Mouse (Mus musculus) ES-Bruce4 (cell line): Measurements from ENCODE around the gene Sdf2l1. TPM values are rescaled to one million over a fixed set of nuclear protein-coding genes. Genes with fewer than 3 reads are reported as not detected.

Experiments used
- H3K27ac ChIP-seq: 2 replicates; pipeline ENCODE4 v1.5.1; 2012; ENCODE audit warnings: low read length, inconsistent platforms; ENCODE audit not compliant: insufficient read depth
- H3K27me3 ChIP-seq: 2 replicates; pipeline ENCODE4 v1.6.1; 2012; ENCODE audit warnings: mild to moderate bottlenecking, low read length, inconsistent platforms; ENCODE audit not compliant: control insufficient read depth, poor library complexity, insufficient read depth, severe bottlenecking
- H3K36me3 ChIP-seq: 2 replicates; pipeline ENCODE4 v1.6.1; 2012; ENCODE audit warnings: inconsistent platforms, mild to moderate bottlenecking, low read length, moderate library complexity; ENCODE audit not compliant: control insufficient read depth, poor library complexity, insufficient read depth, severe bottlenecking
- H3K4me1 ChIP-seq: one replicate; pipeline ENCODE4 v1.8.1; 2011; ENCODE audit warnings: low read length; ENCODE audit not compliant: control insufficient read depth, insufficient read depth
- H3K4me3 ChIP-seq: 2 replicates; pipeline ENCODE4 v1.5.1; 2011; ENCODE audit warnings: low read depth, mild to moderate bottlenecking, low read length
- H3K9ac ChIP-seq: 2 replicates; pipeline ENCODE4 v1.6.1; 2012; ENCODE audit warnings: low read depth, mild to moderate bottlenecking, inconsistent platforms; ENCODE audit not compliant: poor library complexity, severe bottlenecking
- H3K9me3 ChIP-seq: replicated peaks from 2 replicates; pipeline ENCODE4 v1.6.1; 2012; ENCODE audit warnings: mild to moderate bottlenecking, low read length, inconsistent platforms; ENCODE audit not compliant: control insufficient read depth, poor library complexity, insufficient read depth, severe bottlenecking
- CTCF ChIP-seq: IDR thresholded peaks from one replicate; pipeline ENCODE4 v1.8.1; 2011; ENCODE audit warnings: low read depth, low read length
- EP300 ChIP-seq: IDR thresholded peaks from 2 replicates; pipeline ENCODE4 v1.6.1; 2011; ENCODE audit warnings: low read depth, low read length; ENCODE audit not compliant: insufficient read depth
- POLR2A ChIP-seq: IDR thresholded peaks from one replicate; pipeline ENCODE4 v1.8.1; 2011; ENCODE audit warnings: low read length; ENCODE audit not compliant: insufficient read depth
- polyA plus RNA-seq: library from polyadenylated mRNA; stranded (reverse); fragments of >200 nt; gene quantifications from 2 replicates; pipeline ENCODE4 v1.2.4, GENCODE M21; 2011; ENCODE audit warnings: low read depth; ENCODE audit not compliant: missing spikeins, insufficient read depth, insufficient read length

Sdf2l1 gene
- 21.0 and 26.1 TPM in 2 replicates for polyA plus RNA-seq

DNA sequence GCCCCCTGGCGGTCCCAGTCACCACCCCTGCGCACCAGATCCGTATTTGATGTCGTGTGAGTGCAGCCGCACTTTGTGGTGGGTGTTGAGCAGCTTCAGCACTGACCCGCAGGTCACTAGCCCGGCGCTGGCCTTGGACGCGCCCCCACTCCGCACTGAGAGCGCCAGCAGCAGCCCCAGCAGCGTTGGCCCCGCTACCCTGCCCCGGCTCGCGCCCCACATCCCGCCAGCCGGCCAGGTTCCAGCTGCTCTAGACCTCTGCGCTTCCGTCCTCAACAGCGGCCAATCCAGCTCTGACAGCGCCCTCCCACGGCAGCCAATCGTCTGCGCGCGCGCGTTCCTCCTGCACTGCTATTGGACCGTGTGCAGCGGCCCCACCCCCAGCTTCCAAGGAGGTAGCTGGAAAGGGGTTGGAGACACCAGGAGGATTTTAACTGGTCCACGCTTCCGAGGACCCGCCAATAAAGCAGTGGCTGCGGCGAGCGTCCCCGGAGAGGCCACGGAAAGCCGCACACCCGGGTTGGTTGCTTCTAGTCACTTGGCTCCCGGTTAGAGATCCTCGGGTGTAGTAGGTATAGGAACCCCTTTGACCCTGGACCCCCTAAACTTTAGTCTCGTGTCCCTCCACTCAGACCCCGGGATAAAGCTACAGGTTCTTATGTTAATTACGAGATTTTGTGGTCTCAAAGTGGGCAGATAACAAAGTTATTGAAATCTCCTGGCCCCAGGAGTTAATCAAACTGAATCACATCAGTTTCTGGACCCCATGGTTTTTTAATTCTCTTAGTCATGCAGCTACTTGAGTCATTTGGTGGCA lies at the start of gene Sdf2l1:
Gene Sdf2l1, minus strand, starts transcription at position 295 of the 817 bp plus-strand sequence.
- Histone ChIP-seq H3K4me3 (peak within 1 kb of the TSS; percentile 89), H3K9me3 (no peaks in the 10 kb centered on the region), H3K27ac (no peak within 1 kb of the TSS), H3K27me3 (no peaks in the 10 kb centered on the region), H3K9ac (peak within 1 kb of the TSS; percentile 78), H3K4me1 (no peaks in the 10 kb centered on the region), H3K36me3 (no peaks in the 10 kb centered on the region)
- TF ChIP-seq EP300 (no peak), CTCF (peak; percentile 63), POLR2A (peak; percentile 46)

DNA sequence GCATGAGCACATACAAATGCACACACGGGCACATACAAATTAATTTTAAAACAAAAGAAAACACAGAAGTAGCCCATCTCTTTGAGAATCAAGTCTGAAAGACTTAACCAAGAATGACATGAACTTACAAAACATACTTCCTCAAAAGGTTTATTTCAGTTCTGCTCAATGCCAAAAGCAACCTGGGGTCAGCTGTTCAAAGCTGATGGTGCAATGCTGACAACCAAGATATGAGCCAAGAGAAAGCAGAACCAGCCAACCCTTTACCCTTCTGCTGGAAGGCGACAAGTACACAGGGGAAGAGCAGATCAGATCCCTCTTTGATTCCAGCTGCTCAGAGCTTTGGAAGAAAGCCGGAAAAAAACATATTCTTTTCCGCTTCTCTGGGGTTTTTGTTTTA lies 49.2 kb upstream of the Sdf2l1 start:
- TF ChIP-seq POLR2A (no peak), CTCF (no peak), EP300 (no peak)
- H3K36me3 ChIP-seq: peaks cover 14% of the 10 kb centered on the region

DNA sequence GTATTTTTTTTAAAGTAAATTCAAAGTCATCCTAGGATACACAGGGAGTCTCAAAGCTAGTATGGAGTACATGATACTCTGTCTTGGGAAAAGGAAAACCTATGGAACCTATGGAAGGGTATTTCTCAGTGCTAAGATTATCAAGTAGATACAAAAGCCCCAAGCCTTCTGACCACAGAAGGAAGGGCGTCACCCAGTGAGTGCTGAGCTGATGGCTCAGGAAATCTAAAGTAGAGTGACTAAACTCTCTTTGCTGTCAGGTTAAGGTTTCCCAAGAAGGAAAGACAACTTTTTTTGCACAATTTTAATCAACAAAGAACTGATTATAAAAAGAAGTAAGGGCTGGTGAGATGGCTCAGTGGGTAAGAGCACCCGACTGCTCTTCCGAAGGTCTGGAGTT lies 47.5 kb upstream of the Sdf2l1 start:
- H3K27ac ChIP-seq: no peak overlapping the region
- H3K36me3 ChIP-seq: peaks cover 29% of the 10 kb centered on the region
- no peak for TF ChIP-seq CTCF
- TF ChIP-seq POLR2A: no peak
- TF ChIP-seq EP300: no peak
- no peaks in the 10 kb centered on the region for H3K4me1 ChIP-seq
- no peaks in the 10 kb centered on the region for H3K9me3 ChIP-seq
- no peak overlapping the region for H3K4me3 ChIP-seq
- H3K9ac ChIP-seq: no peak overlapping the region
- H3K27me3 ChIP-seq: no peaks in the 10 kb centered on the region

More for the DNA sequence above, 49.2 kb upstream of the Sdf2l1 start:
- Histone ChIP-seq H3K9ac (no peak overlapping the region), H3K27ac (no peak overlapping the region), H3K27me3 (no peaks in the 10 kb centered on the region), H3K4me1 (no peaks in the 10 kb centered on the region), H3K9me3 (no peaks in the 10 kb centered on the region), H3K4me3 (no peak overlapping the region)

DNA sequence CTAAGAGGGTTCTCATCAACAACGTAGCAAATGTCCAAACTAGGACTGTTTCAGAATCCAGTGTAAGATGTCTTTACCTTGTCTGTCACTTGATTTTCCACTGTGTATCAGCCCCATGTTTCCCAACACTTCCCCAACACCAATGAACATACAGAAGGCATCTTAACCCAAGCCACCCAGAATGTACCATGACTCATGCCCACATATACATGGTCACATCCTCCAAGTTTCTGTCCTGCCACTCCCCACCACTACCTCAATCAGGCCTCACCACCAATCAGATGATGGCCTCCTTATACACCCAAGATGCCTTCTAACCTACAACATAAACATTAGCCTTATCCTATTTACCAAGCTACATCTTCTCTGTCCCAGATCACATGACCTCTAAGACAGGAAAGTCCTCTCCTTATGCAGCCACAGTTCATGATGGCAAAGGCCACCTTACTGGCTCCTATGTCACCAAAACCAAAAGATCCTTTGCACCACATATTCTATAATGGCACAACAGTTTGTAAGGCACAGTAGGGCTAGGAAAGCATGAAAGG lies 45.5 kb upstream of the Sdf2l1 start:
- H3K4me3 ChIP-seq: no peak overlapping the region
- TF ChIP-seq CTCF (no peak), POLR2A (no peak), EP300 (no peak)
- H3K27me3 ChIP-seq: no peaks in the 10 kb centered on the region
- peaks cover 40% of the 10 kb centered on the region for H3K36me3 ChIP-seq
- no peaks in the 10 kb centered on the region for H3K4me1 ChIP-seq
- H3K9ac ChIP-seq: no peak overlapping the region
- H3K9me3 ChIP-seq: no peaks in the 10 kb centered on the region
- H3K27ac ChIP-seq: no peak overlapping the region

DNA sequence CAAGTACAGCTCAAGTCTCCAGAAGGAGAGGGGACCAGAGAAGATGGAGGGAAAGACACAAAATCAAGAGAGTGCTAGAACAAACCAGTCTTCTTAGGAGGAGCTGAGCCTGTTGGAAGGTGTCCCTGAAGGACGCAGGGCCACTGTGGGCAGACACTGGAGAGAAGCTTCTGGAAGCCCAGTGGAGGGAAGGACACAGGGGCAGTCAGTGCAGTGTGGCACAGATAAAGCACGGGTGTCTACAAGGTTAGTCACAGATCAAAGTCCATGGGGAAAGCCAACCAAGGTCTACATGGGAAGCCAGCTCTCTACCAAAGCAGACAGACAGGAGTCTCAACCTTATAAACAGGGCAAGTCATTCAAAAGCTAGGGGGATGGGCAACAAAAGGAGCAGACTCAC lies 43.6 kb upstream of the Sdf2l1 start:
- H3K36me3 ChIP-seq: peaks cover 48% of the 10 kb centered on the region
- TF ChIP-seq EP300: no peak
- no peak for TF ChIP-seq POLR2A
- no peak for TF ChIP-seq CTCF
- no peak overlapping the region for H3K27ac ChIP-seq
- H3K4me1 ChIP-seq: no peaks in the 10 kb centered on the region
- no peak overlapping the region for H3K4me3 ChIP-seq
- no peak overlapping the region for H3K9ac ChIP-seq
- no peaks in the 10 kb centered on the region for H3K9me3 ChIP-seq
- no peaks in the 10 kb centered on the region for H3K27me3 ChIP-seq

DNA sequence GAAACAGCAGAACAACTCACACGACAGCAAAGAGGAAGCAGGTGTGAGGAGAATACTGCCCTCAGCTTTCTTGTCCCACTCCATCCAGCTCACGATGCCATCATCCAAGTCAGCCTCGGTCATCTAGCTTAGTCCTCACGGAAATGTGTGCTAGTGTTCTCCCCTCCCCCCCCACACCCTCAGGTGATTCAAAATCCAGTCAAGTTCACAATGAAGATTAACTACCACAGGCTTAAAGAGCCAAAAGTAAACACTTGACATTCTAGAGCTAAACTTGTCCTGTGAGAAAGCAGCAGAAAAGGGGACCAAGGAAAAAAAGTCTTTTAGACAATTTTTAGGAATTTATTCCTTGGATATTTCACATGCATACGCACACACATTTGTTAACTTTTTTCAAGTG lies 35.9 kb upstream of the Sdf2l1 start:
- Histone ChIP-seq H3K9ac (no peak overlapping the region), H3K4me1 (no peaks in the 10 kb centered on the region), H3K4me3 (no peak overlapping the region), H3K27ac (no peak overlapping the region), H3K27me3 (no peaks in the 10 kb centered on the region), H3K36me3 (peaks cover 45% of the 10 kb centered on the region), H3K9me3 (no peaks in the 10 kb centered on the region)
- no peak for TF ChIP-seq POLR2A
- TF ChIP-seq EP300: no peak
- TF ChIP-seq CTCF: no peak
